Mouse (Mus musculus) embryonic fibroblast, embryonic 13.5 days (primary cell): ENCODE data around the gene Smc6.

Experiments
- CTCF ChIP-seq: IDR thresholded peaks from 2 replicates; pipeline ENCODE4 v1.5.1; 2011; ENCODE audit warnings: mild to moderate bottlenecking, control low read depth, low read length, moderate library complexity, borderline replicate concordance; ENCODE audit not compliant: insufficient read depth
- POLR2A ChIP-seq: IDR thresholded peaks from 2 replicates; pipeline ENCODE4 v1.6.1; 2011; ENCODE audit warnings: low read depth, mild to moderate bottlenecking, control low read depth, low read length, moderate library complexity

DNA sequence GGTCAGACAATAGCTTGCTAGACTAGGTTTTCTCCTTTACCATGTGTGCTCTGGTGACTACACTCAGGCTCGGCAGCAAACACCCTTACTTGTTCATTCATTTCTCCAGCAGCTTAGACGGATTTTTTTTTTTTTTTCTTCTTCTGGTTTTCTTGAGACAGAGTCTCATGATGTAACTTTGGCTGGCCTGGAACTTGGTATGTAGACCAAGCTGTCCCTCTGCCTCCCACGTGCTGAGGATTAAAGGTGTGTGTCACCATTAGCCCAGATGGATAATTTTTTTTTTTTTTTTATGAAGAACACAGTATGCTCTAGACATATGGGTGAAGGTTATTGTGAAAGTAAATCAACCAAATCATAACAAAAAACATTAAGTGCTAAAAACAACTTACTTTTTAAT lies 15.4 kb upstream of the Smc6 start:
- TF ChIP-seq CTCF (no peak), POLR2A (no peak)
